Mouse (Mus musculus): ENCODE data around the gene Tmem255a. TPM values are rescaled to one million over a fixed set of nuclear protein-coding genes. Genes with fewer than 3 reads are reported as not detected.
"Not testable (repeated sequence)": the region's sequence is repeated elsewhere in the genome, so short reads cannot be mapped to it uniquely, and the experiment has no call there.

Tmem255a gene
- polyA plus RNA-seq, 1 experiment from 2014 or later: 44.0 TPM

GRCm38 (mm10) chrX:38207392-38207791, 44.8 kb downstream of the Tmem255a start:
- H3K27me3 ChIP-seq: no peaks in the 10 kb centered on the region
- H3K27ac ChIP-seq (replicated peaks): no peak overlapping the region
- no peak overlapping the region for H3K4me3 ChIP-seq
- no peaks in the 10 kb centered on the region for H3K36me3 ChIP-seq
- no peaks in the 10 kb centered on the region for H3K9me3 ChIP-seq
- 72% methylated on average over 1 of the region's 1 CpGs for WGBS
- H3K4me1 ChIP-seq (replicated peaks): no peaks in the 10 kb centered on the region
- H3K4me2 ChIP-seq: no peak overlapping the region
- H3K9ac ChIP-seq: no peak overlapping the region
- no peak for ATAC-seq (ENCODE audit: low read depth)

- 80% methylated on average over 2 of the region's 2 CpGs for WGBS
Measured at GRCm38 (mm10) chrX:38201816-38202215, 50.4 kb downstream of the Tmem255a start.

GRCm38 (mm10) chrX:38190458-38190764, 61.8 kb downstream of the Tmem255a start:
- Histone ChIP-seq H3K9ac (peak overlapping the region; percentile 85), H3K4me2 (peak overlapping the region; percentile 64), H3K27ac (replicated peaks) (peak overlapping the region; percentile 86; the same call in 1 of the 2 replicates), H3K9me3 (no peaks in the 10 kb centered on the region), H3K36me3 (peaks cover 14% of the 10 kb centered on the region), H3K4me1 (replicated peaks) (peaks cover 9% of the 10 kb centered on the region), H3K4me3 (peak overlapping the region; percentile 62), H3K27me3 (no peaks in the 10 kb centered on the region)
- ATAC-seq (ENCODE audit: low read depth): 0 out of 2 replicates have a peak, but pooled peaks have one; percentile 5
- WGBS: 32% methylated on average over 3 of the region's 3 CpGs

More at GRCm38 (mm10) chrX:38201816-38202215, 50.4 kb downstream of the Tmem255a start:
- Histone ChIP-seq H3K4me1 (replicated peaks) (no peaks in the 10 kb centered on the region), H3K9me3 (no peaks in the 10 kb centered on the region), H3K4me3 (no peak overlapping the region), H3K9ac (no peak overlapping the region), H3K27me3 (no peaks in the 10 kb centered on the region), H3K4me2 (no peak overlapping the region), H3K36me3 (no peaks in the 10 kb centered on the region), H3K27ac (replicated peaks) (no peak overlapping the region)
- no peak for ATAC-seq (ENCODE audit: low read depth)

- Histone ChIP-seq H3K9me3 (no peaks in the 10 kb centered on the region), H3K4me1 (replicated peaks) (peaks cover 9% of the 10 kb centered on the region), H3K9ac (peak within 1 kb of the TSS; percentile 85), H3K4me3 (peak within 1 kb of the TSS; percentile 62), H3K36me3 (peaks cover 14% of the 10 kb centered on the region), H3K27me3 (no peaks in the 10 kb centered on the region), H3K27ac (replicated peaks) (peak within 1 kb of the TSS; percentile 86), H3K4me2 (peak within 1 kb of the TSS; percentile 64)
- peak; percentile 98 for ATAC-seq (ENCODE audit: low read depth)
- WGBS: 19% methylated on average over 70 of the region's 72 CpGs
Measured at GRCm38 (mm10) chrX:38189552-38190457, 62.4 kb downstream of the Tmem255a start, which contains the start of gene Zbtb33. TSS of gene Zbtb33 (plus strand) at chrX:38189793.

GRCm38 (mm10) chrX:38185520-38185919, 66.7 kb downstream of the Tmem255a start:
- H3K4me3 ChIP-seq: no peak overlapping the region
- no peaks in the 10 kb centered on the region for H3K36me3 ChIP-seq
- no peaks in the 10 kb centered on the region for H3K4me1 ChIP-seq (replicated peaks)
- H3K27ac ChIP-seq (replicated peaks): no peak overlapping the region
- H3K9ac ChIP-seq: no peak overlapping the region
- no peak overlapping the region for H3K4me2 ChIP-seq
- H3K9me3 ChIP-seq: no peaks in the 10 kb centered on the region
- H3K27me3 ChIP-seq: no peaks in the 10 kb centered on the region
- 25% methylated on average over 2 of the region's 2 CpGs for WGBS
- ATAC-seq (ENCODE audit: low read depth): no peak

GRCm38 (mm10) chrX:38181608-38182258, 70.5 kb downstream of the Tmem255a start:
- H3K9ac ChIP-seq: no peak overlapping the region
- ATAC-seq (ENCODE audit: low read depth): peak; percentile 71
- peak overlapping the region; percentile 69 for H3K4me2 ChIP-seq
- 16% methylated on average over 11 of the region's 15 CpGs for WGBS
- no peaks in the 10 kb centered on the region for H3K4me1 ChIP-seq (replicated peaks)
- no peak overlapping the region for H3K27ac ChIP-seq (replicated peaks)
- H3K9me3 ChIP-seq: peaks cover 9% of the 10 kb centered on the region
- no peaks in the 10 kb centered on the region for H3K27me3 ChIP-seq
- no peaks in the 10 kb centered on the region for H3K36me3 ChIP-seq
- H3K4me3 ChIP-seq: no peak overlapping the region

- no peaks in the 10 kb centered on the region for H3K4me1 ChIP-seq (replicated peaks)
- WGBS: 24% methylated on average over 38 of the region's 38 CpGs
- no peaks in the 10 kb centered on the region for H3K36me3 ChIP-seq
- no peaks in the 10 kb centered on the region for H3K27me3 ChIP-seq
- ATAC-seq (ENCODE audit: low read depth): peak; percentile 73
- peaks cover 9% of the 10 kb centered on the region for H3K9me3 ChIP-seq
- H3K4me3 ChIP-seq: peak overlapping the region; percentile 43
- H3K27ac ChIP-seq (replicated peaks): no peak overlapping the region
- peak overlapping the region; percentile 69 for H3K4me2 ChIP-seq
- H3K9ac ChIP-seq: peak overlapping the region; percentile 52
Measured at GRCm38 (mm10) chrX:38180656-38181607, 71.3 kb downstream of the Tmem255a start.

- WGBS: 41% methylated on average over 19 of the region's 19 CpGs
- peak overlapping the region; percentile 63 for H3K9ac ChIP-seq
Measured at GRCm38 (mm10) chrX:38179891-38180310, 72.3 kb downstream of the Tmem255a start.

GRCm38 (mm10) chrX:38166592-38166991, 85.6 kb downstream of the Tmem255a start:
- WGBS: 76% methylated on average over 4 of the region's 4 CpGs
- Histone ChIP-seq H3K4me2 (no peak overlapping the region), H3K4me3 (no peak overlapping the region), H3K36me3 (no peaks in the 10 kb centered on the region), H3K27ac (replicated peaks) (no peak overlapping the region), H3K9me3 (no peaks in the 10 kb centered on the region), H3K27me3 (no peaks in the 10 kb centered on the region), H3K9ac (no peak overlapping the region), H3K4me1 (replicated peaks) (no peaks in the 10 kb centered on the region)
- ATAC-seq (ENCODE audit: low read depth): no peak

More at GRCm38 (mm10) chrX:38179891-38180310, 72.3 kb downstream of the Tmem255a start:
- H3K36me3 ChIP-seq; H3K4me1 ChIP-seq (replicated peaks); H3K27me3 ChIP-seq; H3K27ac ChIP-seq (replicated peaks); H3K9me3 ChIP-seq: not testable (repeated sequence)
- ATAC-seq (ENCODE audit: low read depth): peak; percentile 83
- H3K4me3 ChIP-seq: peak overlapping the region; percentile 34
- peak overlapping the region; percentile 69 for H3K4me2 ChIP-seq

- no peak for ATAC-seq (ENCODE audit: low read depth)
- no peaks in the 10 kb centered on the region for H3K27me3 ChIP-seq
- H3K9me3 ChIP-seq: no peaks in the 10 kb centered on the region
- no peaks in the 10 kb centered on the region for H3K36me3 ChIP-seq
- no peak overlapping the region for H3K4me3 ChIP-seq
- no peak overlapping the region for H3K27ac ChIP-seq (replicated peaks)
- H3K4me2 ChIP-seq: no peak overlapping the region
- H3K9ac ChIP-seq: no peak overlapping the region
- WGBS: 84% methylated on average over 9 of the region's 9 CpGs
- H3K4me1 ChIP-seq (replicated peaks): no peaks in the 10 kb centered on the region
Measured at GRCm38 (mm10) chrX:38166064-38166463, 86.2 kb downstream of the Tmem255a start.

- no peaks in the 10 kb centered on the region for H3K36me3 ChIP-seq
- H3K27ac ChIP-seq (replicated peaks): no peak overlapping the region
- 83% methylated on average over 3 of the region's 3 CpGs for WGBS
- no peaks in the 10 kb centered on the region for H3K4me1 ChIP-seq (replicated peaks)
- H3K9ac ChIP-seq: no peak overlapping the region
- H3K4me3 ChIP-seq: no peak overlapping the region
- no peaks in the 10 kb centered on the region for H3K27me3 ChIP-seq
- H3K9me3 ChIP-seq: no peaks in the 10 kb centered on the region
- H3K4me2 ChIP-seq: no peak overlapping the region
- no peak for ATAC-seq (ENCODE audit: low read depth)
Measured at GRCm38 (mm10) chrX:38165315-38165714, 86.9 kb downstream of the Tmem255a start.
